Mouse (Mus musculus) adipocyte (in vitro differentiated cells): ENCODE data around the gene Prdm8.
A peak's percentile ranks its signal among the peaks of the same experiment; 100 is the strongest.

Experiments
- DNase-seq: peaks from one replicate; pipeline ENCODE4 v3.0.0-alpha.2; 2016; ENCODE audit warnings: low spot score

The Prdm8 gene

DNA sequence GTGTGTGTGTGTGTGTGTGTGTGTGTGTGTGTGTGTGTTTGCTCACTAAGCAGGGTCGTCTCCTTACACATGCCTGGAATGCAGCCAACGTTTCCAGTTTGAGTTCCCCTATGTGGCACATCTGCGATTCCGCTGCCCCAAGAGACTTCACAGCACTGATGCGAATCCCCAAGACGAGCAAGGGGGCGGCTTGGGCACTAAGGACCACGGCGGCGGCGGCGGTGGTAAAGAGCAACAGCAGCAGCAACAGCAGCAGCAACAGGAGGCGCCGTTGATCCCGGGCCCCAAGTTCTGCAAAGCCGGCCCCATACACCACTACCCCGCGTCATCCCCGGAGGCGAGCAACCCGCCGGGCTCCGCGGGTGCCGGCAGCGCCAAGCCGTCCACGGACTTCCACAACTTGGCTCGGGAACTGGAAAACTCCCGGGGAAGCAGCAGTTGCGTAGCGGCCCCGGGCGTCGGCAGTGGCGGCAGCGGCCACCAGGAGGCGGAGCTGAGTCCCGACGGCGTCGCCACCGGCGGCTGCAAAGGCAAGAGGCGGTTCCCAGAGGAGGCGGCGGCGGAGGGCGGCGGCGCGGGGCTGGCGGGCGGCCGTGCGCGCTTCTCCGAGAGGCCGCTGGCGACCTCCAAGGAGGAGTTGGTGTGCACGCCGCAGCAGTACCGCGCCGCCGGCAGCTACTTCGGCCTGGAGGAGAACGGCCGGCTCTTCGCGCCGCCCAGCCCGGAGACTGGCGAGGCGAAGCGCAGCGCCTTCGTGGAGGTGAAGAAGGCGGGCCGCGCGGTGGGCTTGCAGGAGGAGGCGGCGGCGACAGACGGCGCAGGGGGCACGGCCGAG is 18.2 kb downstream of the Prdm8 start:
- DNase-seq = no peak

GRCm38 (mm10) chr5:98185806-98186751 is 19.1 kb downstream of the Prdm8 start:
- DNase-seq = no peak

DNA sequence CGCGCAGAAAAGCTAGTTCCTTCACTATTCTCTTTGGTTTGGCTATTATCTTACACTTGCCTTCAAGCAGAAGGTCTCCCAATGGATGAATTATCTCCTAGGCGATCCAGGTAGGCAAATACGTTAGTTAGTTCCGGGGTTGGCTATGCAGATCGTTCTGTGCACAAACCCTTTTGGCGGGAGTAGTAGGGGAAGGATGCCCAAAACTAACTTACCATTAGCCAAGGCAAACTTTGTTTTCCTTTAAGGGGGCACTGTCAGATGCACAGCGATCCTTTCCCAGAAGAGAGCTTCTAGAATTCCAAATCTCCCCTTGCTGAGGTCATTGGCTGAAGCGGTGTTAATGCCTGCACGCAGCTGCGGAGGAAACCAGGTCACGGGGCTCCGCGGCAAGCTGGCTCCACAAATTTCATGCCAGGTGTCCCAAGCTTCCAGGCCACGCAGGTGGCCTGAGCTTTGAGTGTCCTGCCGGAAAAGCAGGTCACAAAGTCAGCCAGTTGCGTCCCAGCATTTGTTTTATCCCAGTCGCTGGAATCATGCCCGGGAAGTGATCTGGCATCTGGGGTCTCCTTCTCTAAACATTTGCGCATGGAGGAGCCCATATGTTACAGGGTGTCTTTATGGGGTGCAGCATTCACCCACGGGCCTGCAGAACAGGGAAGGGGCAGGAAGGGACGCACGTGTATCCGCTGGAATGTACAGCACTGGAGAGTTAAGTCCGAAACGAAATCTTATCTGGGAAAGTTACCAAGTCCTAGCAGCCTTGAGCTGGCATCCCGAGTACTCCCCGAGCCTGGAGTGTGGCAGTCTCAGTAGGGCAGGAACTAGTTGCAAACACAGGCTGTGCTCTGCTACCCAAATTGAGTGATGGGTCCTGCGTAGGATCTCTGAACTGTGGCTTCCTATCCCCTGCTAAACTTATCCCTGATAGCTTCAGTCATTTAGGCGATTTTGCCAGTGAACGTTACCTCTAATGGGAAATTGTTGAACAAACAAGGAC is 22.5 kb downstream of the Prdm8 start:
- no peak for DNase-seq

- peak; percentile 39 for DNase-seq
Observed at GRCm38 (mm10) chr5:98192295-98192983, 25.4 kb downstream of the Prdm8 start.

DNA sequence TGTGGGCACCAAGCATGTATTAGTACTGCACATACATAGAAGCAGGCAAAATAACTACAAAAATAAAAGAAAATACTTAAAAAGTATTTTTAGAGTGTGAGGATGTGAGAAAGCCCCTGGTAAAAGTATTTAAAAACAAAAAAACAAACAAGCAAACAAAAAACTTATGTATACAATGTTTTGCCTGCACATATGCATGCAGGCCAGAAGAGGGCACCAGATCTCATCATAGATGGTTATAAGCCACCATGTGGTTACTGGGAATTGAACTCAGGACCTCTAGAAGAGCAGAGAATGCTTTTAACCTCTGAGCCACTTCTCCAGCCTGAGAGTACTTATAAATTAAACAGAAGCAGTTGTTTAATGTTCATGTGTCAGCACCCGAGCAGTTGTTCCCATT is 28.0 kb downstream of the Prdm8 start:
- no peak for DNase-seq

DNA sequence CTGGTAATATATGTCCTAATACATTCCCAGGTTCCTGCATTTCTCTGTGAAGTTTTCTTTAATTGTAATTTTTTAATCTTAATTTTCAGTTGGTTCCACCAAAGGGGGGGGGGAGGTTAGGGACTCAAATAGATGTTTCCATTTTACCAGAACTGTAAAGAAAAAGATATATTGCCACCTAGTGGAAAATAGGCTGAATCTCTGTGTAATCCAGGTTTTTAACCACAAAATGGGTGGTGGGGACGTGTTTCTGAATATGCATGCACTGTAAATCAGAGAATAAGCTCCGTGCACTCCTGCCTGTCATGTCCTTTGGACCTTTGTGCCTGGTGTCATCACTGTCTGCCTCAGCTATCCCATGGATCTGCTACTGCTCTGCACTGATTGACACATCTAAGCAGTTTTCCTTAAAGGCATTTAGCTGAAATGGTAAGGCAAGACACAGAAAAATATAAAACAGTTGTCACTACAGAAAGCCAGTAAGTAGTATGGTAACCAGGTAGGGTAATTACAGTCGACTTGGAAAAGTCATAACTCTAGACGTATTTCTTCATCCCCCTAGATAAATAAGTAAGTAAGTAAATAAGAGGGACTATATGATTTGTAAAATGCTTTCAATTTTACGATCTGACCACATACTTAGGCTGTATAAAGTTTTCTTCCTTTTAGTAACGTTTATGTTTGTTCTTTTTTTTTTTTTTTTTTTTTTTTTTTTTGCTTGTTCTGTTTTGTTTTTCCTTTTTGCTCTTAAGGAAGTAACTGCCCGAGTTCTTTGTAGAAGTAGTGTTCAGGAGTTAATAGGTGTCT is 31.6 kb downstream of the Prdm8 start:
- DNase-seq = peak; percentile 45

GRCm38 (mm10) chr5:98199219-98199552 is 32.2 kb downstream of the Prdm8 start:
- no peak for DNase-seq

DNA sequence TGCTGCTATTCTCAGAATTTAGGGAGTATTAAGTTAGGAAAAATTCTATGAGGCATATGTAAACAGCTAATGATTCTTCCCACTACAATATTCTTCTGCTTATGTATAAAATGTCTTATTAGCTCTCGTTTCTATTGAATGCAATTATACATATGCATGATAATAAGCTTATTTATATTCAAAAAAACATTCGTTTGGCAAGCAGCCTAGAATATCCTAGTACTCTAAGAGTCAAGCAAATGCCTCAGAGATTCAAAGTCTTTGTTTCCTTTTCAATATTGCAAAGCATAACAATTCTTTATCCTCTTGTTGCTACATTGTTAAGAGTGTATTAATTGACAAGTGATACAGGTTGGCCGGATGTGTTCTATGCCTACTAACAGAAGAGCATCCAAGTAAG is 34.6 kb downstream of the Prdm8 start:
- no peak for DNase-seq

- no peak for DNase-seq
Observed at GRCm38 (mm10) chr5:98202996-98203395, 36.0 kb downstream of the Prdm8 start.

DNA sequence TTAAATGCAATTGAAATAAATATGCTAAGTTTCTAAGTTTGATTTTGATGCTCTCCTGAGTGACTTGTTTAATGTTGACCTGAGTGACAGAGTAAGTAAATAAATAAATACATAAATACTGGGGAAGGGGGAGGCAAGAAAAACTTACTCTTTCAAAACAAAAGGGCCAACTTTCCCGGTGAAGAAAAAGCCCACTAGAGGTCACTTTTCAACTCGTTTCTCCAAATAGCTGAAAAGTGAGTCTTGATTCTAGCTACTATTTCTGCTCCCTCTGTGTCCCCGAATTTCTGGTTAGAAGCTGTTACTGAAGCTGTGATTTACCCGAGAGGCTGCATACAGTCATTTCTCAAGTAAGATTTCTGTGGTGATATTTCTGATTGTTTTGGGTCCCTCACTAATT is 45.5 kb downstream of the Prdm8 start:
- DNase-seq = no peak

DNA sequence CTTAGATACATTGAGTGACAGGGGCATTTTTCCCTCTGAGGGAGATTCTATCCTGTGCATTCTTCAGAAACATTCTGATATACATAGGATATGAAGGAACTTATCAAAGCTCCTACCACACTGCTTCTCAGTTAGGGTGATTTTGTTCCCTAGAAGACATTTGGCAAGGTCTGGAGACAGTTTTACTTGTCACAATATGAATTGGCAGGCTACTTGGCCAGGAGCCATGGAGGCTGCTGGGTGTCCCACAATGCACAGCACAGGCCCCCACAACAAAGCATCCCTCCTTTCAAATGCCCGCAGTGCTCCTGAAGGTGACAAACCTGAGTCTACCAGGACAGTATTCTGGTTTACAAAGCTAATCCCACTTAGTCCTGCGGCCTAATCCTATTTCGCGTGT is 55.0 kb downstream of the Prdm8 start:
- no peak for DNase-seq

GRCm38 (mm10) chr5:98226710-98227109 is 59.7 kb downstream of the Prdm8 start:
- DNase-seq = no peak

DNA sequence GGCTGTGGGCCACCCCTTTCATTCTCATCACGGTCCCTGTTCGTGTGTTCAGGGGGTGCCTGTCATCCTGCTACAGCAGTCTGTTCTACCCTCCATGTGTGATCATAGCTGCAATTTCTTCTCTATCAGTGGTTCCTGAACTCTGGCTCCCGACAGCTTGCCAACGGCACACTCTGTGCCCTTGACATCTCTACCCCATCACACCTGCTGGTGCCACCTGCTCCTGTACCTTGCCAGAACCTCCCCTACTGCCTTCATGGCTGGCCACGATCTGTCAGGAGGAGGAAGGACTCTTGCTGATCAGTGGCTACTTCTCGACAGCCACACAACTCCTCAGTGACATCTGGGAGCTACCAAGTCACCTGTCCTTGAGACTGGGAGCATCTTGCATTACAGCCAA is 62.5 kb downstream of the Prdm8 start:
- DNase-seq = no peak

GRCm38 (mm10) chr5:98238466-98238865 is 71.5 kb downstream of the Prdm8 start:
- DNase-seq = no peak
